Mouse (Mus musculus): ENCODE data around the gene Lonp1. TPM values are rescaled to one million over a fixed set of nuclear protein-coding genes. Genes with fewer than 3 reads are reported as not detected.
A peak's percentile ranks its signal among the peaks of the same experiment; 100 is the strongest.
"Not testable (repeated sequence)": the region's sequence is repeated elsewhere in the genome, so short reads cannot be mapped to it uniquely, and the experiment has no call there.

Lonp1 gene
- total RNA-seq (2021), result 332 and 338 TPM in 2 replicates
- long read RNA-seq, experiment 1, full-length matches to known transcripts, result 902 of 1,178 reads
- long read RNA-seq, experiment 1, partial matches to known transcripts, result 133 of 1,178 reads
- long read RNA-seq, experiment 1, other reads (novel, unspliced or antisense), result 143 of 1,178 reads
- long read RNA-seq, experiment 2, transcript Lonp1-201 (18 exons, 2,951 nt), result major isoform, 618 of 822 reads
- long read RNA-seq, experiment 2, partial matches to known transcripts, result 94 of 822 reads
- long read RNA-seq, experiment 2, other reads (novel, unspliced or antisense), result 110 of 822 reads

GRCm38 (mm10) chr17:56626754-56627470 lies at the start of gene Lonp1:
TSS of gene Lonp1 (minus strand) at chr17:56626887.
- peak; percentile 98 for DNase-seq

DNA sequence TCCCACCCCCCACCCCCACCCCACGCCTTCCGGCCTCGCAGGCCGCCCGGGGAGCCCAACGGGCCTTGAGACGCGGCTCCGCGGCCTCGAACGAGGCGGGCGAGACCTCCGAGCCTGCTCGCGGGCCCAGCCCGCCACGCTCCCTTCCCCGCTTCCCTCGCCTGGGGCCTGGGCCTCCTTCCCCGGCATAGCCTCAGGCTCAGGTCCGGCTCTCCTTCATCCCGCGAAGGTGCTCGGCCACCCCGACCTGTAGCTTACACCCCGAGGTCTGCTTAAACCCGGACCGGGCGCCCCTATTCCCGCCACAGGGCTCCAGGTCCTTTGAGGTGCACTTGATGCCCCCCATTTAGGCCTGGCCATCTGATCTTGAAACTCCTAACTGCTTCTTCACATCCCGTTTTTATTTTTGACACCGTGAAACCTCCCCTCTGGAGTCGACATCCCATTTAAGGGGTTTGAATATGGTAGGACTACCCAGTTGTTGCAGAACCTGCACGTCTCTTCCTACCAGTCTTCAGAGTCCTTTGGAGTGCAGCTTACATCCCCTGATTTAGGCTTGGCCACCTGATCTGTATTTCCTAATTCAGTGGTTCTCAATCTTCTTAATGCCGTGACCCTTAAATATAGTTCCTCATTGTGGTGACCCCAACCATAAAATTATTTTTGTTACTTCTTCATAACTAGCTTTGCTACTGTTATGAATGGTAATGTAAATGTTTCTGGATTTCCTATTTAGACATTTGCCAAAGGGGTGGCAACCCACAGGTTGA lies 47.1 kb upstream of the Lonp1 start:
- DNase-seq, result no peak

DNA sequence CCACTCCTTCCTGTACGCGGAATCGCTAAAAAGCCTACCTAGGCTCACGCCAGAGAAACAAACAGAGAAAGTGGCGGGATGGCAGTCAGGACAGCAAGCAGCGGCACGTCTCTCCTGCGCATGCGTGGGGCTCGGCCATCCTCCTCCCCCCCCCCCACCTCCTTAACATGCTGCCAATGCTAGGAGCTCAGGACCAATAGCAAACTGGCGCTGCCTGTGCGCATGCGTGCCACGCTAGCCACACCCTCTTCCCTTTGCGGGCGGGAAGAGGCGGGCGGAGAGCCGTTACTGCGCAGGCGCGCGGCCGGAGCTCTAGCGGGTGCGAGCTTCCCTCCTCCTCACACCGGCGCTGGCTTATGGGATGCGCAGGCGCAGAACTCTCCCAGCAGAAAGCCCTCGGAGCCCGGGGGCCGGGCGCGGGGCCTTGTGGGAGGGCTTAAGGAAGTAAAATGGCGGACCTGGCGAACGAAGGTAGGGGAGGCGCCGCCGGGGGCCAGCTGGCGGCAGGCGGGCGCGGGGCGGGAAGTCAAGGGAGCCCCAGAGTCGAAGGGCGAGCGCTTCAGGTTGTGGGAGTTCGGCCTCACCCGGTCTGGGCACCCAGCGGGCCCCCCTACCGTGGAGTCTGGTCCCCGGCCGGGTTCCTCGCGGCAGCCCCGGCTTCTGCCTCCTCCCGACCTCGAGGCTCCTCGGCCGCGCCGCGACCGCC lies 46.4 kb upstream of the Lonp1 start, which contains the start of gene Ranbp3:
TSS of gene Ranbp3 (plus strand) at position 354 of the 706 bp plus-strand sequence.
- DNase-seq, result peak; percentile 100

- DNase-seq, result no peak
Observed at GRCm38 (mm10) chr17:56669766-56670165, 43.1 kb upstream of the Lonp1 start.

GRCm38 (mm10) chr17:56668384-56669144 lies 41.9 kb upstream of the Lonp1 start:
- DNase-seq, result peak; percentile 93

GRCm38 (mm10) chr17:56667591-56667990 lies 40.9 kb upstream of the Lonp1 start:
- DNase-seq, result no peak

DNA sequence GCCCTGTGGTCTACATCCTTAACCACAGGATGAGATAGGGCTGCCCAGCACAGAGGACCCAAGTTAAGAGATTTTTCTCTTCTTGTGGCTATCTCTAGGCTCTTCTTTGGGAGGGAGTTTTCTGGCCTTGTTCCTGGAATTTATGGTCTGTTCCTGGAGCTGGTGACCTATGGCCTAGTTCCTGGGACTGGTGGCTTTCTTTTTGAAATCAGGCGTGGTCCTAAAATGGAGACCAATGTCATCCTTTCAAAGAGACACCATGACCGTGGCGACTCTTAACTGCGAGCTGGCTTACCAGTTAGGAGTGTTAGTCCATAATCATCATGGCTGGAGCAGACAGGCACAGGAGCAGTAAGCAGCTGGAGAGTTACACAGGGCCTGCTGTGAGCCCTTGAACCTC lies 39.7 kb upstream of the Lonp1 start:
- DNase-seq, result no peak

DNA sequence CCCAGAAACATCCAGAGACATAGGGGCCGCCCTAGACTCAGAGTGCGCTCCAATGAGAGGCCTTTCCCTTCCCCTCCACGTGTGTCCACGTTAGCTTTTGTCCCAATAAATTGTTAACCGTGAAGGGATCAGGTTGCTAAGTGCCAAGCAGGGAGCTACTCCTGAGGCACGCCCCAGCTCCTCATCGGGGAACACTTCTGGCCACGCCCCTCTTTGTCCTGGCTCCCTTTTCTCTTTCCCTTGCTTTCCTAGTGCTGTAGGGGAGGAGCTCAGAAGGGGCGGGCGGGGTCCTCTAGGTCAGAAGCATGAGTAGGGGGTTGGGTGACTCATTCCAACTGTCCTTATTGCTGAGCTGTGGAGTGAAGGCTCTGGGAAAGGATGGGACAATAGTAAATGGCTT lies 37.6 kb upstream of the Lonp1 start:
- DNase-seq, result no peak

GRCm38 (mm10) chr17:56663659-56664058 lies 37.0 kb upstream of the Lonp1 start:
- no peak for DNase-seq

GRCm38 (mm10) chr17:56656171-56656570 lies 29.5 kb upstream of the Lonp1 start:
- peak; percentile 29 for DNase-seq

DNA sequence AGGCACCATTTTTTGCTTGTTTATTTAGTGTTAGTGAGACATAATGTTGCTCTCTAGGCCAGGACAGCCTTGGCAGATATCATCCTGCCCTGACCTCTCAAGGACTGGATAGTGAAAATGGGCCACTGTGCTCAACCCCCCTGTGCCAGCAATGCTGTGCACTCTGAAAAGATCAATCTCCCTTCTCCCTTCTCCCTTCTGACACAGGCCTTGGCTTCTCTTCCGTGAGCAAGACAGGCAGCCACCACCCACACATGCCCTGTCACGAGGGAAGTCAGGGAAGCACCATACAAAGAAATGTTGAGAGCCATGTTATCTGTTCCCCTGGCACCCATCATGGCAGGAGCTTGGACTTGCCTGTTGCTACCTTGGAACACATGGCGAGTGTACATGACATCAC lies 28.6 kb upstream of the Lonp1 start:
- DNase-seq, result peak; percentile 53

DNA sequence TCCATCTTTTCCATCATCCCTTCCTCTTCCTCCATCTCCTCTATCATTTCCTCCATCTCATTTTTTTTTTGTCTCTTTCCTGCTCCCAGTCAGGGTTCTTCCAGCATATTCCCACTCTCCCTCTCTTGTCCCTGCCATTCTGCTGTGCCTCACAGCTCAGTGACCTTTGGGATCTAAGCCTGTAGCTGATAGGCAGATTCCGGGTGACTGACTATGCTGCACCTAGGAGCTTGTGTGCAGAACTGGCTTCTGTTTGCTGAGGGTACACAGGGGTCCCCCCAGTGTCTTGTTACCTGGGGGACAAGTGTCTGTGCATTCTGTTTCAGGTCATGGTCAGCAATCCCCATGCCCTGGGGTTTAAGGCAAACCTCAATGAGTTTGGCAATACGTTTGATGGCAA lies 28.1 kb upstream of the Lonp1 start:
- DNase-seq, result peak; percentile 31

DNA sequence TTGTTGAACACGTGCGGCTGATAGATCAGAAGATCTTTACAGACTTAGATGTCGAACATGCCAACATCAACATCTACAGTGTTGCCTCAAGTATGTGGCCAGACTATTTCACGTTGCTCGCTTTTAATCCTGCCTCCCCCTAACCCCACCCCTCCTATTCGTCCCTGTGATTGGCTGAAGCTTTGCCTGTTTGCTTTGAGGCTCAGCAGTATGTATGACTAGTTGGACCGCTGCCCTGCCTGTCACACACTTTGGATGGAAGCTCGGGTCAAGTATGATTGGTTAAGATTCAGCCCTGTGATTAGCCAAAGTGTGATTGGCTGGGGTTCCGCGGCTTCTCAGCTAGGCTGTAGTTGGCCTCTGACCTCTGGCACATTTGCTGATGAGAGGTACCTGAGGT lies 25.1 kb upstream of the Lonp1 start:
- peak; percentile 24 for DNase-seq

GRCm38 (mm10) chr17:56647546-56647945 lies 20.9 kb upstream of the Lonp1 start:
- no peak for DNase-seq

GRCm38 (mm10) chr17:56643237-56643636 lies 16.6 kb upstream of the Lonp1 start:
- no peak for DNase-seq

DNA sequence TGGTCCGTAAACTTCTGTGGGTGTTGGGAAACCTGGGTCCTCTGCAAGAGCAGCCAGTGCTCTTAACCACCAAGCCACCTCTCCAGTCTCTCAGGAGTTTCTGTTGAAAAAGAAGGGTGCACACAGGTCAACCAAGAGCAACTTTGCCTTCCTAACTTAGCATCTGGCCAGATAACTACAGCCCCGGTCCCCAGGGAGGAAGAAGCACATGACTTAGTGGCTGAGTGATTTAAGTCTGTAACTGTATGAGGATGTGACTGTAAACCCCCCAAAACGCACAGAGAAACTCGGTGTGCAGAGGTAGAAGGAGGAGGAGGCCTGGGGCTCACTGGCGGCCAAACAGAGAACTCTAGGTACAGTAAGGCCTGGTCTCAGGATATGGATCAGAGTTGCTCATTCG lies 7.3 kb upstream of the Lonp1 start:
- DNase-seq, result peak; percentile 52

GRCm38 (mm10) chr17:56631807-56632206 lies 5.1 kb upstream of the Lonp1 start:
- DNase-seq, result no peak

DNA sequence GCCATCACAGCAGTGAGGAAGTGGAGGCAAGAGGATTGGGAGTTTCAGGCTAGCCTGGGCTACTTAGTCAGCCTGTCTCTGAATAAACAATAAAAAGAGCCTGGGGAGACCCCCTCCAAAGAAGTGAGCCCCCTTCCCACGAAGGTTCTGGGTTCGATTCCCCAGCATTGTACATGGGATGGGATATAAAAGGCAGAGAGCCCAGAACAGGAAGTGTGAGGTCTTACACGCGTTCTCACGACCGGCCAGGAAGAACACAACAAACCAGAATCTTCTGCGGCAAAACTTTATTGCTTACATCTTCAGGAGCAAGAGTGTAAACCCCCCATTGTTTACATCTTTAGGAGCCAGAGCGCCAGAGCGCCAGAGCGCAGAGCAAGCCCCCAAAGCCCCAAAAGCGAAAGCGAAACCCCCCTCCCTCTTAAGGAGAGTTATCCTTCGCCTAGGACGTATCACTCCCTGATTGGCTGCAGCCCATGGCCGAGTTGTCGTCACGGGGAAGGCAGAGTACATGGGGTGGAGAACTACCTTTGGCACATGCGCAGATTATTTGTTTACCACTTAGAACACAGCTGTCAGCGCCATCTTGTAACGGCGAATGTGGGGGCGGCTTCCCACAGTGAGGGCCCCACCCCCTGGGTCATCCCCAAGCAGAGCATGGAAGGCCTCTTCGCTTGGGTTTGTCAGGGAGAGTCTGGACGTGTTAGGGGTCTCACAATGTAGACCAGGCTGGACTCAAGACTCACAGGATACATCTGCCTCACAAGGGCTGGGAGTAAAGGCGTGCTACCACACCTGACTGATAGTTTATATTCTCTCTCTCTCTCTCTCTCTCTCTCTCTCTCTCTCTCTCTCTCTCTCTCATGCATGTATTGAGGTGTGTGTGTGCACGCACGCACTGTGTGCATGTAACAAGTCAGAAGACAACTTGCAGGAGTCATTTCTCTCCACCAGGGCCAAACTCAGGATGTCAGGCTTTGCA lies 3.4 kb upstream of the Lonp1 start:
- DNase-seq, result not testable (repeated sequence)

- peak; percentile 45 for DNase-seq
Observed at GRCm38 (mm10) chr17:56627530-56628277, 1.0 kb upstream of the Lonp1 start, which contains the start of gene Catsperd. TSS of gene Catsperd (plus strand) at chr17:56628143.
